In the genomic region with DNA sequence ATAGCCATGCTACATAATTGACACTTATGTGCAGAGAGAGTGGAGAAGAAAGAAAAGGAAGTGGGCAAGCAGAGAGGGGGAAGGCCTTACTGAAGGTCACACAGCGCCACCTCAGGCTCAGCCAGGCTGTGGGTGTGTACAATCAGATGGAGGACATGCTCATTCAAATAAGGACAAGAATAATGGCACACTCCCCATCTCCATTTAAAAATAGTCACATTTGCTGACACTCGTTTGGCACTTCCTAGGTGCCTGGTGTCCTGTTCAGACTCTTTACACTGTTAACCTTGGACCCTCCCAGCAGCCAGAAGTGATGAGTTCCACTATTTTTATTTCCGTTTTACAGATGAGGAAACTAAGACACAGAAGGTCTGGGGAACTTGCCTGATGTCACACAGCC, we compare ENCODE assay signal across 8 mouse cellular contexts. TPM values are rescaled to one million over a fixed set of nuclear protein-coding genes. Genes with fewer than 3 reads are reported as not detected.
DNase-seq lines count a peak whose midpoint lies in the region; ATAC-seq and TF ChIP-seq lines count a peak whose summit lies in the region.

No protein-coding gene starts in this region.

- intact Hi-C loops in left cerebral cortex, postnatal 36 days (cut with DNase I): no loop called here

- no peaks in the 10 kb centered on the region for H3K9me3 ChIP-seq in heart, embryonic 12.5 days (replicated peaks)
- H3K9me3 ChIP-seq in limb, embryonic 14.5 days (ENCODE audit: control insufficient read depth, low read length): no peaks in the 10 kb centered on the region
- no peaks in the 10 kb centered on the region for H3K9me3 ChIP-seq in midbrain, embryonic 14.5 days (ENCODE audit: control insufficient read depth, low read length)

- no peak for ATAC-seq in heart, embryonic 12.5 days (ENCODE audit: insufficient number of reproducible peaks, low FRiP score)
- no peak for ATAC-seq in limb, embryonic 14.5 days (ENCODE audit: low FRiP score, low read depth)
- no peak for ATAC-seq in midbrain, embryonic 14.5 days (ENCODE audit: low FRiP score, low TSS enrichment)

- TF ChIP-seq POLR2A in limb, embryonic 14.5 days (IDR thresholded peaks at IDR 0.05; ENCODE audit: borderline replicate concordance, extremely low read depth, insufficient read depth, insufficient read length): no peak

- H3K4me1 ChIP-seq in heart, embryonic 12.5 days (replicated peaks): peaks cover 56% of the 10 kb centered on the region
- H3K4me1 ChIP-seq in limb, embryonic 14.5 days (ENCODE audit: control insufficient read depth, insufficient read depth, low read length): peaks cover 28% of the 10 kb centered on the region
- peaks cover 28% of the 10 kb centered on the region for H3K4me1 ChIP-seq in midbrain, embryonic 14.5 days (ENCODE audit: control insufficient read depth, insufficient read depth, low read length)

- H3K27me3 ChIP-seq in heart, embryonic 12.5 days (replicated peaks): peaks cover 7% of the 10 kb centered on the region; the same call in 1 of the 2 replicates
- no peaks in the 10 kb centered on the region for H3K27me3 ChIP-seq in limb, embryonic 14.5 days (ENCODE audit: control insufficient read depth, insufficient read depth, low read length)
- H3K27me3 ChIP-seq in midbrain, embryonic 14.5 days (ENCODE audit: control insufficient read depth, insufficient read depth, low read length): no peaks in the 10 kb centered on the region

- H3K36me3 ChIP-seq in heart, embryonic 12.5 days: no peaks in the 10 kb centered on the region
- no peaks in the 10 kb centered on the region for H3K36me3 ChIP-seq in limb, embryonic 14.5 days (ENCODE audit: control insufficient read depth, insufficient read depth, low read length)
- no peaks in the 10 kb centered on the region for H3K36me3 ChIP-seq in midbrain, embryonic 14.5 days (ENCODE audit: control insufficient read depth, insufficient read depth, low read length)

- H3K4me2 ChIP-seq in heart, embryonic 12.5 days: peak overlapping the region; percentile 78
- peak overlapping the region; percentile 75 for H3K4me2 ChIP-seq in limb, embryonic 14.5 days (replicated peaks; ENCODE audit: low read depth, low read length, severe bottlenecking)
- peak overlapping the region; percentile 93 for H3K4me2 ChIP-seq in midbrain, embryonic 14.5 days (ENCODE audit: low read length)

- DNase-seq in gastrocnemius, adult 18-20 months (ENCODE audit: low spot score): peak; percentile 78
- no peak for DNase-seq in gastrocnemius, postnatal 10 days
- DNase-seq in c-Kit-positive CD71-positive TER-119-positive erythroid progenitor cells, embryonic 14.5 days (ENCODE audit: low spot score): peak; percentile 50
- no peak for DNase-seq in limb, embryonic 14.5 days (ENCODE audit: low spot score)
- DNase-seq in midbrain, embryonic 14.5 days: peak; percentile 33
- DNase-seq in thymus, postnatal 0 days (ENCODE audit: low spot score): peak; percentile 59
- DNase-seq in left cerebral cortex, postnatal 36 days (ENCODE audit: low spot score in 2 of 2): no peak

- H3K4me3 ChIP-seq in heart, embryonic 12.5 days: peak overlapping the region; percentile 63; the same call in 1 of the 2 replicates
- H3K4me3 ChIP-seq in limb, embryonic 14.5 days (replicated peaks; ENCODE audit: low read length): peak overlapping the region; percentile 90
- H3K4me3 ChIP-seq in midbrain, embryonic 14.5 days (replicated peaks; ENCODE audit: low read depth, low read length): peak overlapping the region; percentile 90

- H3K27ac ChIP-seq in heart, embryonic 12.5 days (ENCODE audit: poor library complexity, severe bottlenecking): peak overlapping the region; percentile 92
- H3K27ac ChIP-seq in limb, embryonic 14.5 days (replicated peaks; ENCODE audit: low read depth, low read length): peak overlapping the region; percentile 86
- peak overlapping the region; percentile 98 for H3K27ac ChIP-seq in midbrain, embryonic 14.5 days (replicated peaks; ENCODE audit: low read depth, low read length)

- WGBS in heart, embryonic 12.5 days: 29% methylated on average over 3 of the region's 3 CpGs
- WGBS in limb, embryonic 14.5 days: 49% methylated on average over 3 of the region's 3 CpGs
- 49% methylated on average over 3 of the region's 3 CpGs for WGBS in midbrain, embryonic 14.5 days

- 0 out of 2 replicates have a peak overlapping the region, but pooled peaks have one; percentile 60 for H3K9ac ChIP-seq in heart, embryonic 12.5 days
- peak overlapping the region; percentile 89 for H3K9ac ChIP-seq in limb, embryonic 14.5 days (ENCODE audit: low read depth, low read length, severe bottlenecking)
- peak overlapping the region; percentile 98; the same call in 1 of the 2 replicates for H3K9ac ChIP-seq in midbrain, embryonic 14.5 days (replicated peaks; ENCODE audit: low read length)

RNA-seq across cellular contexts. Expression of a gene that starts 0.7 kb away (rescaled TPM):
- total RNA-seq in gastrocnemius, adult 18-20 months (2021): 10 to 100 TPM; 51.2 to 80.6 TPM
- 10 to 100 TPM; 43.1 to 64.5 TPM for total RNA-seq in gastrocnemius, postnatal 10 days (2021)
- 79.1 and 85.8 TPM in 2 replicates for polyA plus RNA-seq in heart, embryonic 12.5 days (2016; fragmentation: Nextera tagmentation; extraction: Ambion mirVana)
- polyA plus RNA-seq in limb, embryonic 14.5 days (2012; rRNA removed): 43.3 and 54.4 TPM in 2 replicates
- 41.2 and 44.2 TPM in 2 replicates for polyA plus RNA-seq in limb, embryonic 14.5 days (2014; fragmentation: Nextera tagmentation; extraction: Ambion mirVana)
- polyA plus RNA-seq in midbrain, embryonic 14.5 days (2014; fragmentation: Nextera tagmentation; extraction: Ambion mirVana): 94.1 and 94.3 TPM in 2 replicates
- polyA plus RNA-seq in thymus, postnatal 0 days (2015; fragmentation: Nextera tagmentation; extraction: Ambion mirVana): 43.0 and 63.3 TPM in 2 replicates
- total RNA-seq in left cerebral cortex, postnatal 36 days (2021): 100 to 1,000 TPM; 120 to 170 TPM

Comparison
In these comparisons a context has a peak if more than half of its experiments do, and no peak if none do; other contexts are left out.
1. DNase-seq: peak in gastrocnemius, adult 18-20 months (single experiment), c-Kit-positive CD71-positive TER-119-positive erythroid progenitor cells, embryonic 14.5 days (single experiment), midbrain, embryonic 14.5 days (single experiment) and thymus, postnatal 0 days (single experiment); none in gastrocnemius, postnatal 10 days (single experiment), limb, embryonic 14.5 days (single experiment) and left cerebral cortex, postnatal 36 days (0 of 2).
2. Peak in every context shown above with its lines, with median percentiles within 50 percentile points of each other: H3K27ac ChIP-seq, H3K4me2 ChIP-seq, H3K4me3 ChIP-seq and H3K9ac ChIP-seq.